Mouse (Mus musculus): ENCODE data around the gene Pnpla2.

Gene Pnpla2

GRCm38 (mm10) chr7:141467230-141468030 lies 12.4 kb downstream of the Pnpla2 start, which contains the start of gene Cd151:
Gene Cd151 (plus strand): TSS chr7:141467392.
- peak; percentile 92 for DNase-seq (ENCODE audit: low spot score)

- peak; percentile 41 for DNase-seq (ENCODE audit: low spot score)
Observed at GRCm38 (mm10) chr7:141468164-141468521, 13.1 kb downstream of the Pnpla2 start.

GRCm38 (mm10) chr7:141468522-141469211 lies 13.7 kb downstream of the Pnpla2 start:
- DNase-seq (ENCODE audit: low spot score), result peak; percentile 65

- no peak for DNase-seq (ENCODE audit: low spot score)
Observed at GRCm38 (mm10) chr7:141469352-141469751, 14.4 kb downstream of the Pnpla2 start.

- DNase-seq (ENCODE audit: low spot score), result peak; percentile 28
Observed at GRCm38 (mm10) chr7:141469901-141470636, 15.1 kb downstream of the Pnpla2 start.

- no peak for DNase-seq (ENCODE audit: low spot score)
Observed at GRCm38 (mm10) chr7:141470637-141470944, 15.6 kb downstream of the Pnpla2 start.

- DNase-seq (ENCODE audit: low spot score), result no peak
Observed at GRCm38 (mm10) chr7:141471236-141471635, 16.2 kb downstream of the Pnpla2 start.

- peak; percentile 44 for DNase-seq (ENCODE audit: low spot score)
Observed at GRCm38 (mm10) chr7:141472226-141472625, 17.2 kb downstream of the Pnpla2 start.

- DNase-seq (ENCODE audit: low spot score), result no peak
Observed at GRCm38 (mm10) chr7:141472763-141473162, 17.8 kb downstream of the Pnpla2 start.

- no peak for DNase-seq (ENCODE audit: low spot score)
Observed at GRCm38 (mm10) chr7:141474160-141474559, 19.2 kb downstream of the Pnpla2 start.

GRCm38 (mm10) chr7:141475011-141475804 lies 20.2 kb downstream of the Pnpla2 start, which contains the start of the genes Polr2l and Tspan4:
Gene Polr2l (minus strand): TSS chr7:141475132.
Gene Tspan4 (plus strand): TSS chr7:141475240.
- peak; percentile 85 for DNase-seq (ENCODE audit: low spot score)

- peak; percentile 21 for DNase-seq (ENCODE audit: low spot score)
Observed at GRCm38 (mm10) chr7:141475805-141476158, 20.8 kb downstream of the Pnpla2 start.

GRCm38 (mm10) chr7:141476226-141476980 lies 21.4 kb downstream of the Pnpla2 start:
- DNase-seq (ENCODE audit: low spot score), result peak; percentile 82

GRCm38 (mm10) chr7:141476981-141477370 lies 22.0 kb downstream of the Pnpla2 start:
- no peak for DNase-seq (ENCODE audit: low spot score)

- peak; percentile 21 for DNase-seq (ENCODE audit: low spot score)
Observed at GRCm38 (mm10) chr7:141477578-141478269, 22.7 kb downstream of the Pnpla2 start.

- peak; percentile 36 for DNase-seq (ENCODE audit: low spot score)
Observed at GRCm38 (mm10) chr7:141478270-141478748, 23.3 kb downstream of the Pnpla2 start.

- DNase-seq (ENCODE audit: low spot score), result peak; percentile 53
Observed at GRCm38 (mm10) chr7:141480842-141481497, 26.0 kb downstream of the Pnpla2 start.

GRCm38 (mm10) chr7:141481498-141482401 lies 26.8 kb downstream of the Pnpla2 start:
- peak; percentile 55 for DNase-seq (ENCODE audit: low spot score)

All from ovary, postnatal 36 days (tissue).